Comparison of ENCODE assay signal across 9 mouse cellular contexts in the genomic region with DNA sequence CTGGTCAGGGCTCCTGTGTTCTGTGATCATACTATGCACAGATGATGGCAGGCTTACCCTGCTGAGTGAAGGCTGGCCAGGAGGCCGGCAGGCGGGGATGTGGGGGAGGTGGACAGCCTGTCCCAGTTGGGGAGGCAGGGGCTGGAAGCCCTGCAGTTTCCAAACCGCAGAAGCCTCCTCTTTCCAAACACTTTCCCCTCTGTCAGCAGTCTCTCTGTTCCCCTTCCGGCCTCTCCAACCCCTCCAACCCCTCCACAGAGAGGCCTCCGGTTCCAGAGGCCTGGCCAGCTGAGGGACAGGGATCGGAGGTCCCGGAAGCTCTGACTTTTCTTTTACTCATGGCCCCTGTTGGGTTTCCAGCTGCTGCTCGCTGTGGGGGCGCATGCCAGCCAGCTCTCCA.
DNase-seq lines count a peak whose midpoint lies in the region; ATAC-seq and TF ChIP-seq lines count a peak whose summit lies in the region.
"Had no signal": no experiment of that assay in that cellular context is flagged by ENCODE, and none has a peak within 500 bp of the region (broad histone marks: within the 10 kb centered on the region; RNA-seq: fewer than 3 reads in every experiment).

No protein-coding gene starts in this region.

- H3K4me3 ChIP-seq in kidney, embryonic 14.5 days (ENCODE audit: low read length) = no peak overlapping the region
- H3K4me3 ChIP-seq in stomach, postnatal 0 days (ENCODE audit: low read depth, low read length) = no peak overlapping the region
- H3K4me3 ChIP-seq in hindbrain, embryonic 13.5 days = no peak overlapping the region
- H3K4me3 ChIP-seq: midbrain, embryonic 12.5 days had no signal

- H3K27ac ChIP-seq in kidney, embryonic 14.5 days (ENCODE audit: low read depth, low read length) = peak overlapping the region; percentile 71
- H3K27ac ChIP-seq in stomach, postnatal 0 days (replicated peaks) = peak overlapping the region; percentile 86
- H3K27ac ChIP-seq in hindbrain, embryonic 13.5 days = no peak overlapping the region
- H3K27ac ChIP-seq: midbrain, embryonic 12.5 days had no signal

- DNase-seq in adrenal gland, postnatal 14 days = peak; percentile 38
- no peak for DNase-seq in adrenal gland, postnatal 10 days
- peak; percentile 58 for DNase-seq in right cerebral cortex, adult 18-20 months
- no peak for DNase-seq in right cerebral cortex, postnatal 10 days (ENCODE audit: low spot score in 2 of 2)
- DNase-seq in stomach, postnatal 0 days (ENCODE audit: low spot score) = no peak

- H3K9me3 ChIP-seq in kidney, embryonic 14.5 days (ENCODE audit: control insufficient read depth, low read length) = no peaks in the 10 kb centered on the region
- H3K9me3 ChIP-seq in stomach, postnatal 0 days (ENCODE audit: control insufficient read depth, low read length) = no peaks in the 10 kb centered on the region
- H3K9me3 ChIP-seq in hindbrain, embryonic 13.5 days = no peaks in the 10 kb centered on the region
- H3K9me3 ChIP-seq: midbrain, embryonic 12.5 days had no signal

- H3K36me3 ChIP-seq in kidney, embryonic 14.5 days (ENCODE audit: control insufficient read depth, insufficient read depth, low read length) = peaks cover 73% of the 10 kb centered on the region
- H3K36me3 ChIP-seq in stomach, postnatal 0 days (ENCODE audit: control insufficient read depth, insufficient read depth, low read length) = peaks cover 29% of the 10 kb centered on the region
- H3K36me3 ChIP-seq in hindbrain, embryonic 13.5 days = peaks cover 31% of the 10 kb centered on the region

- TF ChIP-seq EP300 in stomach, postnatal 0 days (optimal IDR thresholded peaks at IDR 0.05) = no peak

- no peak overlapping the region for H3K4me2 ChIP-seq in kidney, embryonic 14.5 days (replicated peaks; ENCODE audit: low read depth, low read length)
- no peak overlapping the region for H3K4me2 ChIP-seq in stomach, postnatal 0 days (replicated peaks; ENCODE audit: low read depth)
- H3K4me2 ChIP-seq in hindbrain, embryonic 13.5 days = no peak overlapping the region
- H3K4me2 ChIP-seq: midbrain, embryonic 12.5 days had no signal

- H3K4me1 ChIP-seq in kidney, embryonic 14.5 days (ENCODE audit: control insufficient read depth, insufficient read depth, low read length) = peaks cover 20% of the 10 kb centered on the region
- H3K4me1 ChIP-seq in stomach, postnatal 0 days (replicated peaks; ENCODE audit: control insufficient read depth, insufficient read depth) = peaks cover 15% of the 10 kb centered on the region
- H3K4me1 ChIP-seq in hindbrain, embryonic 13.5 days (replicated peaks) = peaks cover 5% of the 10 kb centered on the region; the same call in 1 of the 2 replicates
- H3K4me1 ChIP-seq: midbrain, embryonic 12.5 days had no signal

- ATAC-seq in kidney, embryonic 14.5 days (ENCODE audit: low FRiP score, low TSS enrichment) = 0 out of 2 replicates have a peak, but pooled peaks have one; percentile 32
- peak; percentile 14; the same call in 1 of the 2 replicates for ATAC-seq in stomach, postnatal 0 days (ENCODE audit: low FRiP score, low TSS enrichment)
- no peak for ATAC-seq in activated CD4-positive, CD25-positive, alpha-beta regulatory T cell, adult 4 months
- no peak for ATAC-seq in hindbrain, embryonic 13.5 days (ENCODE audit: low FRiP score)

- no peak for TF ChIP-seq CTCF in stomach, postnatal 0 days (IDR thresholded peaks at IDR 0.05; ENCODE audit: low read depth)

- WGBS in kidney, embryonic 14.5 days = 49% methylated on average over 9 of the region's 9 CpGs
- 57% methylated on average over 9 of the region's 9 CpGs for WGBS in stomach, postnatal 0 days
- WGBS in hindbrain, embryonic 13.5 days = 87% methylated on average over 8 of the region's 9 CpGs

- no peak overlapping the region for H3K9ac ChIP-seq in kidney, embryonic 14.5 days (ENCODE audit: low read depth, low read length)
- no peak overlapping the region for H3K9ac ChIP-seq in stomach, postnatal 0 days (ENCODE audit: low read length)
- H3K9ac ChIP-seq in hindbrain, embryonic 13.5 days = no peak overlapping the region
- H3K9ac ChIP-seq: midbrain, embryonic 12.5 days had no signal

- no peaks in the 10 kb centered on the region for H3K27me3 ChIP-seq in kidney, embryonic 14.5 days (ENCODE audit: control insufficient read depth, insufficient read depth, low read length)
- H3K27me3 ChIP-seq in stomach, postnatal 0 days (ENCODE audit: control insufficient read depth, insufficient read depth, low read length) = no peaks in the 10 kb centered on the region
- no peaks in the 10 kb centered on the region for H3K27me3 ChIP-seq in hindbrain, embryonic 13.5 days
- H3K27me3 ChIP-seq: midbrain, embryonic 12.5 days had no signal

Comparison
In these comparisons a context has a peak if more than half of its experiments do, and no peak if none do; other contexts are left out.
1. DNase-seq: peak in adrenal gland, postnatal 14 days (single experiment) and right cerebral cortex, adult 18-20 months (single experiment); none in adrenal gland, postnatal 10 days (single experiment), right cerebral cortex, postnatal 10 days (0 of 2) and stomach, postnatal 0 days (single experiment).
2. ATAC-seq: peak in kidney, embryonic 14.5 days (single experiment) and stomach, postnatal 0 days (single experiment); none in activated CD4-positive, CD25-positive, alpha-beta regulatory T cell, adult 4 months (single experiment) and hindbrain, embryonic 13.5 days (single experiment).